Mouse (Mus musculus): ENCODE data around the gene Polh.

The Polh gene

GRCm38 (mm10) chr17:46168318-46168717 lies 34.1 kb downstream of the Polh start:
- DNase-seq (ENCODE audit: low read depth, low spot score) = no peak

GRCm38 (mm10) chr17:46167014-46167413 lies 35.4 kb downstream of the Polh start:
- no peak for DNase-seq (ENCODE audit: low read depth, low spot score)

- no peak for DNase-seq (ENCODE audit: low read depth, low spot score)
Measured at GRCm38 (mm10) chr17:46166270-46166669, 36.2 kb downstream of the Polh start.

- DNase-seq (ENCODE audit: low read depth, low spot score) = no peak
Measured at GRCm38 (mm10) chr17:46165460-46165859, 37.0 kb downstream of the Polh start.

GRCm38 (mm10) chr17:46164791-46165190 lies 37.7 kb downstream of the Polh start:
- DNase-seq (ENCODE audit: low read depth, low spot score) = no peak

GRCm38 (mm10) chr17:46164301-46164700 lies 38.1 kb downstream of the Polh start:
- DNase-seq (ENCODE audit: low read depth, low spot score) = no peak

GRCm38 (mm10) chr17:46162951-46163421 lies 39.5 kb downstream of the Polh start:
- no peak for DNase-seq (ENCODE audit: low read depth, low spot score)

GRCm38 (mm10) chr17:46162551-46162950 lies 39.9 kb downstream of the Polh start:
- DNase-seq (ENCODE audit: low read depth, low spot score) = no peak

- DNase-seq (ENCODE audit: low read depth, low spot score) = no peak
Measured at GRCm38 (mm10) chr17:46161710-46162109, 40.7 kb downstream of the Polh start.

- no peak for DNase-seq (ENCODE audit: low read depth, low spot score)
Measured at GRCm38 (mm10) chr17:46161179-46161578, 41.3 kb downstream of the Polh start.

GRCm38 (mm10) chr17:46160686-46161085 lies 41.8 kb downstream of the Polh start, which contains the start of gene Gtpbp2:
Gtpbp2 (plus strand) TSS chr17:46161032.
- peak; percentile 99 for DNase-seq (ENCODE audit: low read depth, low spot score)

GRCm38 (mm10) chr17:46160090-46160662 lies 42.3 kb downstream of the Polh start:
- no peak for DNase-seq (ENCODE audit: low read depth, low spot score)

- no peak for DNase-seq (ENCODE audit: low read depth, low spot score)
Measured at GRCm38 (mm10) chr17:46159236-46159635, 43.2 kb downstream of the Polh start.

- DNase-seq (ENCODE audit: low read depth, low spot score) = no peak
Measured at GRCm38 (mm10) chr17:46157131-46157530, 45.3 kb downstream of the Polh start.

- no peak for DNase-seq (ENCODE audit: low read depth, low spot score)
Measured at GRCm38 (mm10) chr17:46156680-46157079, 45.8 kb downstream of the Polh start.

GRCm38 (mm10) chr17:46154336-46154735 lies 48.1 kb downstream of the Polh start:
- no peak for DNase-seq (ENCODE audit: low read depth, low spot score)

- DNase-seq (ENCODE audit: low read depth, low spot score) = peak; percentile 81
Measured at GRCm38 (mm10) chr17:46152847-46153782, 49.3 kb downstream of the Polh start, which contains the start of gene Mad2l1bp. Mad2l1bp (minus strand) TSS chr17:46153553.

GRCm38 (mm10) chr17:46143578-46144423 lies 58.6 kb downstream of the Polh start, which contains the start of gene Rsph9:
Rsph9 (minus strand) TSS chr17:46144216.
- DNase-seq (ENCODE audit: low read depth, low spot score) = peak; percentile 69

- no peak for DNase-seq (ENCODE audit: low read depth, low spot score)
Measured at GRCm38 (mm10) chr17:46139872-46140271, 62.6 kb downstream of the Polh start.

GRCm38 (mm10) chr17:46138563-46139236 lies 63.7 kb downstream of the Polh start:
- DNase-seq (ENCODE audit: low read depth, low spot score) = no peak

GRCm38 (mm10) chr17:46132862-46133261 lies 69.6 kb downstream of the Polh start:
- no peak for DNase-seq (ENCODE audit: low read depth, low spot score)

All from brain, embryonic 18.5 days (tissue).